Mouse (Mus musculus) midbrain, embryonic 11.5 days (tissue): Measurements from ENCODE around the gene Phlpp1. TPM values are rescaled to one million over a fixed set of nuclear protein-coding genes. Genes with fewer than 3 reads are reported as not detected.

ENCODE experiments used
- ATAC-seq: fragments of 200-750 bp; cut with Nextera tagmentation; 2 replicates; pipeline ENCODE4 v1.8.0; 2017; ENCODE audit warnings: moderate TSS enrichment, moderate library complexity; ENCODE audit not compliant: low FRiP score
- DNase-seq: peaks from one replicate; pipeline ENCODE4 v3.0.0; 2015; ENCODE audit warnings: low spot score; ENCODE audit errors: missing footprints
- H3K27ac ChIP-seq: fragments of 300-500 bp; sonication (generic); 2 replicates; pipeline ENCODE4 v1.5.1; 2014; ENCODE audit warnings: low read depth, low read length
- H3K27me3 ChIP-seq: fragments of 300-500 bp; sonication (generic); 2 replicates; pipeline ENCODE4 v1.6.1; 2014; ENCODE audit warnings: mild to moderate bottlenecking, low read length, moderate library complexity, mixed read lengths; ENCODE audit not compliant: control insufficient read depth, insufficient read depth
- H3K36me3 ChIP-seq: fragments of 300-500 bp; sonication (generic); 2 replicates; pipeline ENCODE4 v1.6.1; 2014; ENCODE audit warnings: mild to moderate bottlenecking, low read length, moderate library complexity, mixed read lengths; ENCODE audit not compliant: control insufficient read depth, insufficient read depth
- H3K4me1 ChIP-seq: fragments of 300-500 bp; sonication (generic); 2 replicates; pipeline ENCODE4 v1.6.1; 2014; ENCODE audit warnings: low read length; ENCODE audit not compliant: control insufficient read depth, insufficient read depth
- H3K4me2 ChIP-seq: fragments of 300-500 bp; sonication (generic); 2 replicates; pipeline ENCODE4 v1.6.1; 2014; ENCODE audit warnings: mild to moderate bottlenecking, moderate library complexity
- H3K4me3 ChIP-seq: fragments of 300-500 bp; sonication (generic); 2 replicates; pipeline ENCODE4 v1.5.1; 2014; ENCODE audit warnings: low read depth, low read length
- H3K9ac ChIP-seq: fragments of 300-500 bp; sonication (generic); 2 replicates; pipeline ENCODE4 v1.6.1; 2014; ENCODE audit warnings: low read length
- H3K9me3 ChIP-seq: fragments of 300-500 bp; sonication (generic); 2 replicates; pipeline ENCODE4 v1.6.1; 2016; ENCODE audit warnings: low read length; ENCODE audit not compliant: control insufficient read depth
- WGBS: fragments of 180-500 bp; shearing (Covaris S2); extraction: QIAGEN DNeasy Blood & Tissue Kit; methylation state at CpG from one replicate; pipeline ENCODE4 v1.1.7; 2014; 5-methylcytosine and 5-hydroxymethylcytosine counted together
- polyA plus RNA-seq: library from polyadenylated mRNA; unstranded; fragments of >200 nt; fragmentation: Nextera tagmentation; extraction: Ambion mirVana; gene quantifications from 2 replicates; pipeline ENCODE4 v1.2.1, GENCODE M21; 2014

Gene Phlpp1
- polyA plus RNA-seq, 1 experiment from 2014 or later: 6.8 TPM

DNA sequence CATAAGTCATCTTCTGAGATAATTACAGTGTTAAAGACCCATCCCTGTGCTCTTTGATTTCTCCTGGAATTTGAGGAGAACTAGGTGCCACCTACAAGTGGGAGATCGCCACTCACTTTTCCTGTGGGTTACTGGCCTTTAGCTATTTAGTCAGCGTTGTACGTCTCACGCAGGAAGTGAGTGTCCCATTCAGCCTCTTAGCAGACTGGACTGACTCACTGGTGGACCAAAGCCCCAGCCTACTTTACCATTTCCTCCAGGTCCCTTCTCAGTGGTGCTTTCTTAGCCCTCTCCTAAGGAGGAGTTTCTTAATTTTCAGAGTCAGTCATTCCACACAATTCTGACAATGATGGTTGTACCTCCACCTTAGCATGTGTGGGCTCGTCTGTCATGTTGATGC, 39.6 kb downstream of the Phlpp1 start:
- no peak overlapping the region for H3K4me2 ChIP-seq
- no peak for DNase-seq
- WGBS: 95% methylated on average over 5 of the region's 5 CpGs

GRCm38 (mm10) chr1:106220431-106220830, 48.9 kb downstream of the Phlpp1 start:
- Histone ChIP-seq H3K4me1 (peaks cover 3% of the 10 kb centered on the region; the same call in 1 of the 2 replicates), H3K4me2 (no peak overlapping the region), H3K36me3 (no peaks in the 10 kb centered on the region), H3K9me3 (no peaks in the 10 kb centered on the region), H3K9ac (no peak overlapping the region), H3K27me3 (no peaks in the 10 kb centered on the region), H3K4me3 (no peak overlapping the region), H3K27ac (no peak overlapping the region)
- DNase-seq: peak; percentile 65
- no peak for ATAC-seq
- 81% methylated on average over 6 of the region's 6 CpGs for WGBS

More for the DNA sequence above, 39.6 kb downstream of the Phlpp1 start:
- Histone ChIP-seq H3K4me3 (no peak overlapping the region), H3K9ac (no peak overlapping the region), H3K27me3 (no peaks in the 10 kb centered on the region), H3K4me1 (no peaks in the 10 kb centered on the region), H3K36me3 (no peaks in the 10 kb centered on the region), H3K27ac (no peak overlapping the region), H3K9me3 (no peaks in the 10 kb centered on the region)
- ATAC-seq: no peak

DNA sequence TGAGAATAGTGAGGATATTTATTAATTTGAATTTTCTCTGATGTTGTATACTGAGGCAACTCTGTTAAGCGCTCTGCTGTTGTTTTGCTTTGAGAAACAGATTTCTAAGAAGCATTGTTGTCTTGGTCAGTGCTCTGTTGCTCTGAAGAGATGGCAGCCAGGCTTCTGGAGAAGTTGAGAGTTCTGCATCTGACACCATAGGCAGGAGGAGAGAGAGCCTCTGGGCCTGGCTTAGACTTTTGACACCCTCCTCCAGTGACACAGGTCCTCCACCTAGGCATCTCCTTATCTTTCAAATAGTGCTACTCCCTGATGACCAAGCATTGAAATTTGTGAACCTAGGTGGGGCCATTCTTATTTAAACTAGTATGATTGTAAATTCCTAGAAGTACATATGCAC, 49.8 kb downstream of the Phlpp1 start:
- Histone ChIP-seq H3K36me3 (no peaks in the 10 kb centered on the region), H3K27ac (no peak overlapping the region), H3K9me3 (no peaks in the 10 kb centered on the region), H3K27me3 (no peaks in the 10 kb centered on the region), H3K4me1 (peaks cover 3% of the 10 kb centered on the region; the same call in 1 of the 2 replicates), H3K4me3 (no peak overlapping the region), H3K4me2 (no peak overlapping the region), H3K9ac (no peak overlapping the region)
- DNase-seq (peak; percentile 61), ATAC-seq (no peak)
- WGBS: 79% methylated on average over 1 of the region's 1 CpGs

DNA sequence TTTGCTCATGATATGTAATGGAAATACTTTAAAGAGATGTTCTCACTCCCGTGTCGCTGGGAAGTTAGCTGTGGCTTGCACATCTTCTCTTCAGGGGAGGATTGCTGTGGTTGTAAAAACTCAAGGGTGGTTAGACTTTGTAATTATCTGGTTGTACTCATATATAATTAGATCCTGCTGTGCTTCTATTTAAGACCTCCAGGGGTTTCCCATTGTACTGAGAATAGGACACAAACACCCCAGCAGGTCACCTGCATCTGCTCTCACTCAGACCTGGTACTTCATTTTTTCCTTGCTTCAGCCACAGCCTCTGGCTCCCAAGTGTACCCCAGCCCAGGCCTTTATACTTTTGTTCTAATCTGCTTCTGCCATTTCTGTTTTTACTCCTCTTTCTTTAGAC, 50.4 kb downstream of the Phlpp1 start:
- no peak for ATAC-seq
- 21% methylated on average over 2 of the region's 2 CpGs for WGBS
- DNase-seq: no peak

DNA sequence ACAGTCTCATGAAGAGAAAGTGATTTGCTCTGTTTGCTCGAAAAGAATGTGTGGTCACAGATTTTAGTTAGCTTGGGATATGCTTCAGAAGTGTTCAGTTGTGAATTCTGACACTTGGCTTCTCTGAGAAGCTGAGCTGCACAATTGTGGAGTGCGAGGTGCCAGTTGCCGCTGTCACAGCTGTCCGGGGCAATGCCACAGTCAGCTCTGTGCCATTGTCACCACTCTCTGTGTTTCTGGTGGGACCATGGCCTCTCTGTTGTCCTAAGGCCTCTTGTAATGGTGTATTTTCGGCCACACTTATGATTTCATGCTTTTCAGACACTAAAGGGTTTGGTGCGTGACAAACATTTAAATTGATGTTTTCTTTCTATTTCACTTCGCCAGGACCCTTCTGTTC, 55.1 kb downstream of the Phlpp1 start:
- ATAC-seq (no peak), DNase-seq (peak; percentile 37)
- 88% methylated on average over 7 of the region's 7 CpGs for WGBS
- Histone ChIP-seq H3K27ac (no peak overlapping the region), H3K9ac (no peak overlapping the region), H3K27me3 (no peaks in the 10 kb centered on the region), H3K4me1 (peaks cover 3% of the 10 kb centered on the region; the same call in 1 of the 2 replicates), H3K4me2 (no peak overlapping the region), H3K9me3 (no peaks in the 10 kb centered on the region), H3K4me3 (no peak overlapping the region), H3K36me3 (no peaks in the 10 kb centered on the region)

More for the DNA sequence above, 50.4 kb downstream of the Phlpp1 start:
- Histone ChIP-seq H3K36me3 (no peaks in the 10 kb centered on the region), H3K4me3 (no peak overlapping the region), H3K9me3 (no peaks in the 10 kb centered on the region), H3K27ac (no peak overlapping the region), H3K27me3 (no peaks in the 10 kb centered on the region), H3K4me2 (no peak overlapping the region), H3K9ac (no peak overlapping the region), H3K4me1 (peaks cover 3% of the 10 kb centered on the region; the same call in 1 of the 2 replicates)

DNA sequence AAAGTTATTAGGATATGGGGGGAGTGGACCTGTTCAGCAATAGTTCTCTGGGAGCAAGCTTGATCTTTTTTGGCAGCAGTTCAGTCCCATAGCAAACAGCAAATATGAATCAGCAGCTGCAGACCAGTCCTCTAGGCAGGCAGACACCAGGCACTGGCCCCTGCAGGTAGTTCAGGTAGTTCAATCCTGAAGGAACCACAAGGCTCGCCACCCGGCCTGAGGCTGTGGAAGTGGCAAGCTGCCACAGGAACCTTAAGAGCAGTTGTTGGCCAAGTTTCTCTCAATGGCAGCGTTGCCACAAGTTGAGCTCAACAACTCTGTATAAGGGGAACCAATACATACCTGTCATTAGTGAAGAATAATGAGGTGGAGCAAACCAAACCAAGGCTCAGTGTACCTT, 58.8 kb downstream of the Phlpp1 start:
- Histone ChIP-seq H3K9me3 (no peaks in the 10 kb centered on the region), H3K9ac (no peak overlapping the region), H3K36me3 (no peaks in the 10 kb centered on the region), H3K27me3 (no peaks in the 10 kb centered on the region), H3K4me2 (no peak overlapping the region), H3K27ac (no peak overlapping the region), H3K4me3 (no peak overlapping the region), H3K4me1 (no peaks in the 10 kb centered on the region)
- no peak for ATAC-seq
- no peak for DNase-seq
- 90% methylated on average over 3 of the region's 3 CpGs for WGBS

DNA sequence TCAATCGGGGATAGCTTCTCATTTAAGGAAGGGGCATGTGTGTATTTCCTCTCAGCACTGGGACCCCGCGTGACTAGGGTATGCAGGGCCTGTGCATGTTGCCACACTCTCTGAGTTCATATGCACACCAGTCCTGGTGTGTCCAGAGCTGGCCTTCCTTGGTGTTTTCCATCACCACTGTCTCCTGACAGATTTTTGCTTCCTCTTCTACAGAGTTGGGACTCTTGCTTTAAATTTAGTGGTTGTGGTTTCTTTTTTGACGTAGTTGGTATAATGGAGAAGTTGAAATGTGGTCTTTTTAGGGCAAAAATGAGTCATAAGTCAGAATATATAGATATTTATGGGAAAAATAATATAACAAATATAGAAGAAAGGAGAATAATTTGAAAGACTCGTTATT, 59.8 kb downstream of the Phlpp1 start:
- H3K27ac ChIP-seq: no peak overlapping the region

DNA sequence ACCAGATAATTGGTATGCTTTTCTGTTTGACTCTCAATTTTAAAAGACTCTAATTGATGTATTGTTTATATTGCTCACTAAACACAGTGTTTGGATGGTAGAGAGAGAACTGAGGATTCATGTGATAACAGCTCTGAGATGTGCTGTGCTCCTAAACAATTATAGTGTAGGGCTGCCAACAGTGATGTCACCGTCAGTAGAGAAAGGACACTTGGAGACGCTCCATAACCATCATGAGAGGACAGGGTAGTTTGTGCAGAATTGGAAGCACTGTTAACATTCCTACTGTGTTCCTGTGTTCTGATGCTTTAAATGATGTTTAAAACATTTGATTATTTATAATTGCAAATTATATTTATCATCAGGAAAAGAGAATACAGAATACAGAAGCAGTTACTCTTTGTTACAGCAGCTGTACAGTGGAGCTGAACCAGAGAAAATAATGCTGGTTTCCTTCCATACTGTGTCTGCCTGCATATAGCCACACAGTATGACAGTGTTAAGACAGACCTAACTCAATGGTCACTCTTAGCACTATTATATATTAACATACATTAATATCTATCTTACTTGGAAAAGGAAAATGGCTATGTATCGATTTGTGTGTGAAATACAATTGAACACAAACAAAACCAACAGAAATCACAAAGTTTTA, 60.4 kb downstream of the Phlpp1 start:
- Histone ChIP-seq H3K27ac (no peak overlapping the region), H3K4me2 (no peak overlapping the region), H3K9ac (no peak overlapping the region), H3K4me3 (no peak overlapping the region), H3K27me3 (no peaks in the 10 kb centered on the region), H3K36me3 (no peaks in the 10 kb centered on the region), H3K4me1 (no peaks in the 10 kb centered on the region), H3K9me3 (no peaks in the 10 kb centered on the region)
- DNase-seq (peak; percentile 73), ATAC-seq (no peak)
- WGBS: 92% methylated on average over 3 of the region's 3 CpGs

More for the DNA sequence above, 59.8 kb downstream of the Phlpp1 start:
- H3K27me3 ChIP-seq: no peaks in the 10 kb centered on the region
- ATAC-seq (no peak), DNase-seq (no peak)
- no peak overlapping the region for H3K4me3 ChIP-seq
- no peak overlapping the region for H3K9ac ChIP-seq
- no peaks in the 10 kb centered on the region for H3K4me1 ChIP-seq
- no peaks in the 10 kb centered on the region for H3K36me3 ChIP-seq
- no peaks in the 10 kb centered on the region for H3K9me3 ChIP-seq
- no peak overlapping the region for H3K4me2 ChIP-seq
- 88% methylated on average over 5 of the region's 5 CpGs for WGBS

- Histone ChIP-seq H3K4me3 (no peak overlapping the region), H3K9ac (no peak overlapping the region), H3K36me3 (no peaks in the 10 kb centered on the region), H3K27me3 (no peaks in the 10 kb centered on the region), H3K27ac (no peak overlapping the region), H3K4me2 (no peak overlapping the region), H3K4me1 (no peaks in the 10 kb centered on the region), H3K9me3 (no peaks in the 10 kb centered on the region)
- 91% methylated on average over 4 of the region's 4 CpGs for WGBS
- DNase-seq (no peak), ATAC-seq (no peak)
Observed at GRCm38 (mm10) chr1:106232460-106232850, 60.9 kb downstream of the Phlpp1 start.
